Mouse (Mus musculus) heart, postnatal 0 days (tissue): ENCODE measurements around the gene Gpr108. TPM values are rescaled to one million over a fixed set of nuclear protein-coding genes. Genes with fewer than 3 reads are reported as not detected.

Experiments used
- ATAC-seq: fragments of 200-750 bp; cut with Nextera tagmentation; 2 replicates; pipeline ENCODE4 v1.8.0; 2017; ENCODE audit warnings: low read depth, moderate number of reproducible peaks, moderate library complexity; ENCODE audit not compliant: insufficient read depth
- DNase-seq: peaks from one replicate; pipeline ENCODE4 v3.0.0-alpha.2; 2016; ENCODE audit warnings: low spot score
- H3K27ac ChIP-seq: fragments of 300-500 bp; sonication (generic); 2 replicates; pipeline ENCODE4 v1.5.1; 2014; ENCODE audit warnings: low read depth, mild to moderate bottlenecking
- H3K27me3 ChIP-seq: fragments of 300-500 bp; sonication (generic); 2 replicates; pipeline ENCODE4 v1.6.1; 2014; ENCODE audit warnings: low read length, mixed read lengths; ENCODE audit not compliant: control insufficient read depth, insufficient read depth
- H3K36me3 ChIP-seq: fragments of 300-500 bp; sonication (generic); replicated peaks from 2 replicates; pipeline ENCODE4 v1.6.1; 2014; ENCODE audit warnings: low read length, mixed read lengths; ENCODE audit not compliant: control insufficient read depth, insufficient read depth
- H3K4me1 ChIP-seq: fragments of 300-500 bp; sonication (generic); 2 replicates; pipeline ENCODE4 v1.6.1; 2014; ENCODE audit warnings: antibody characterized with exemption; ENCODE audit not compliant: control insufficient read depth, insufficient read depth
- H3K4me2 ChIP-seq: fragments of 300-500 bp; sonication (generic); 2 replicates; pipeline ENCODE4 v1.6.1; 2014; ENCODE audit warnings: low read depth, mild to moderate bottlenecking, low read length, moderate library complexity
- H3K4me3 ChIP-seq: fragments of 300-500 bp; sonication (generic); 2 replicates; pipeline ENCODE4 v1.5.1; 2014; ENCODE audit warnings: low read depth, low read length
- H3K9ac ChIP-seq: fragments of 300-500 bp; sonication (generic); replicated peaks from 2 replicates; pipeline ENCODE4 v1.6.1; 2014; ENCODE audit warnings: low read depth, low read length, mixed read lengths
- H3K9me3 ChIP-seq: fragments of 300-500 bp; sonication (generic); replicated peaks from 2 replicates; pipeline ENCODE4 v1.6.1; 2016; ENCODE audit warnings: low read length; ENCODE audit not compliant: control insufficient read depth
- CTCF ChIP-seq: IDR thresholded peaks from 2 replicates; pipeline ENCODE4 v1.5.1; 2016; ENCODE audit warnings: antibody characterized with exemption, control low read depth, low read depth
- EP300 ChIP-seq: IDR thresholded peaks from 2 replicates; pipeline ENCODE4 v1.6.1; 2016; ENCODE audit warnings: antibody characterized with exemption, low read depth
- whole genome bisulfite sequencing: fragments of 180-500 bp; shearing (Covaris S2); extraction: QIAGEN DNeasy Blood & Tissue Kit; methylation state at CpG from one replicate; pipeline ENCODE4 v1.1.7; 2014; 5-methylcytosine and 5-hydroxymethylcytosine counted together
- microRNA-seq: library from miRNA; unstranded; fragments of <30 nt; microRNA quantifications from one replicate; pipeline ENCODE4, GENCODE M21; 2016
- polyA plus RNA-seq: library from polyadenylated mRNA; unstranded; fragments of >200 nt; fragmentation: Nextera tagmentation; extraction: Ambion mirVana; gene quantifications from 2 replicates; pipeline ENCODE4 v1.2.1, GENCODE M21; 2015
- total RNA-seq: library from RNA; depleted of rRNA; stranded (reverse); fragments of >200 nt; gene quantifications from 2 replicates; pipeline ENCODE4 v1.2.3, GENCODE M21; 2014; ENCODE audit warnings: low replicate concordance; rRNA removed

The Gpr108 gene
- total and polyA plus RNA-seq, 2 experiments from 2014 or later = 23.3 to 30.1 TPM

DNA sequence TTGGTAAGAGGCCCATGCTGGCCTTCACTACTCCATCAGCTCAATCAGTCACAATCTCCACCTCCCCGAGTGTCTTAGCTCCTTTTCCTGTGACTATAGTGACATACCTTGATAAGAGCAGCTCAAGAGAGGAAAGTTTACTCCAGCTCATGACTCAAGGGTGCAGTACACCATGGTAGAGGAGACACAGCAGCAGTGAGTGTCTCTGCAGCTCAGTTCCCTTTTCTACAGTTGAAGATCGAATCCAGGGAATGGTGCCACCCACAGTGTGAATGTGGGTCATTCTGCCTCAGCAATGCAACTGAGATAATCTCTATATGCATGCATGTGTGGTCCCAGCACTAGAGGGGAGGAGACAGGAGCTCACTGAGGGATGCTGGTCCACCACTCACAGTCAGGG, 62.6 kb downstream of the Gpr108 start:
- DNase-seq (no peak), ATAC-seq (no peak)
- Histone ChIP-seq H3K9ac (no peak overlapping the region), H3K27ac (no peak overlapping the region), H3K4me2 (no peak overlapping the region), H3K36me3 (no peaks in the 10 kb centered on the region), H3K4me3 (no peak overlapping the region), H3K4me1 (no peaks in the 10 kb centered on the region), H3K9me3 (no peaks in the 10 kb centered on the region), H3K27me3 (no peaks in the 10 kb centered on the region)
- WGBS = 48% methylated on average over 2 of the region's 2 CpGs
- TF ChIP-seq EP300 = no peak
- TF ChIP-seq CTCF = no peak

Small RNA genes lying within 50 kb of the gene (microRNA-seq; reads per million reads assigned to microRNA genes)
- not detected for gene Mir6978

Other genes with a start within 250 kb of the Gpr108 start
- gene Pspn, start 248.4 kb downstream of the Gpr108 start, total RNA-seq = not detected in 2 replicates
- 0.27 TPM in 2 replicates for gene Pspn, start 248.4 kb downstream of the Gpr108 start, polyA plus RNA-seq
- 20.7 and 22.9 TPM in 2 replicates for gene Gtf2f1, start 237.2 kb downstream of the Gpr108 start, total RNA-seq
- 30.4 and 31.9 TPM in 2 replicates for gene Gtf2f1, start 237.2 kb downstream of the Gpr108 start, polyA plus RNA-seq
- gene Gm17949, start 237.0 kb downstream of the Gpr108 start, total RNA-seq = not detected in 2 replicates
- gene Gm17949, start 237.0 kb downstream of the Gpr108 start, polyA plus RNA-seq = 0.19 and 0.45 TPM in 2 replicates
- gene Khsrp, start 216.9 kb downstream of the Gpr108 start, total RNA-seq = 40.7 and 55.0 TPM in 2 replicates
- gene Khsrp, start 216.9 kb downstream of the Gpr108 start, polyA plus RNA-seq = 16.0 and 18.2 TPM in 2 replicates
- not detected in 2 replicates for gene Slc25a41, start 206.8 kb downstream of the Gpr108 start, total RNA-seq
- not detected in 2 replicates for gene Slc25a41, start 206.8 kb downstream of the Gpr108 start, polyA plus RNA-seq
- gene Crb3, start 189.3 kb downstream of the Gpr108 start, total RNA-seq = 1.7 TPM in 1 of 2 replicates, not detected in the other
- gene Crb3, start 189.3 kb downstream of the Gpr108 start, polyA plus RNA-seq = 0.66 and 0.77 TPM in 2 replicates
- 43.9 and 47.5 TPM in 2 replicates for gene Slc25a23, start 188.6 kb downstream of the Gpr108 start, total RNA-seq
- gene Slc25a23, start 188.6 kb downstream of the Gpr108 start, polyA plus RNA-seq = 12.3 and 13.3 TPM in 2 replicates
- 0.43 and 2.1 TPM in 2 replicates for gene Dennd1c, start 169.9 kb downstream of the Gpr108 start, total RNA-seq
- gene Dennd1c, start 169.9 kb downstream of the Gpr108 start, polyA plus RNA-seq = 0.70 and 0.96 TPM in 2 replicates
- gene Tubb4a, start 160.7 kb downstream of the Gpr108 start, total RNA-seq = 1.3 TPM in 1 of 2 replicates, not detected in the other
- gene Tubb4a, start 160.7 kb downstream of the Gpr108 start, polyA plus RNA-seq = 2.8 and 3.3 TPM in 2 replicates
- gene Tnfsf9, start 143.1 kb downstream of the Gpr108 start, total RNA-seq = 0.27 and 0.84 TPM in 2 replicates
- 0.93 and 1.1 TPM in 2 replicates for gene Tnfsf9, start 143.1 kb downstream of the Gpr108 start, polyA plus RNA-seq
- not detected in 2 replicates for gene Cd70, start 98.7 kb downstream of the Gpr108 start, total RNA-seq
- not detected in 2 replicates for gene Cd70, start 98.7 kb downstream of the Gpr108 start, polyA plus RNA-seq
- gene Tnfsf14, start 54.3 kb downstream of the Gpr108 start, total RNA-seq = not detected in 2 replicates
- gene Tnfsf14, start 54.3 kb downstream of the Gpr108 start, polyA plus RNA-seq = not detected in 2 replicates
- 32.5 and 41.7 TPM in 2 replicates for gene C3, start 20.3 kb downstream of the Gpr108 start, total RNA-seq
- 23.4 and 25.6 TPM in 2 replicates for gene C3, start 20.3 kb downstream of the Gpr108 start, polyA plus RNA-seq
- gene Trip10, start 1.0 kb upstream of the Gpr108 start, total RNA-seq = 26.6 and 28.7 TPM in 2 replicates
- 32.3 and 32.4 TPM in 2 replicates for gene Trip10, start 1.0 kb upstream of the Gpr108 start, polyA plus RNA-seq
- gene Vav1, start 30.7 kb upstream of the Gpr108 start, total RNA-seq = 2.6 and 2.7 TPM in 2 replicates
- 1.0 TPM in 2 replicates for gene Vav1, start 30.7 kb upstream of the Gpr108 start, polyA plus RNA-seq
- 7.8 and 8.5 TPM in 2 replicates for gene Adgre1, start 110.2 kb upstream of the Gpr108 start, total RNA-seq
- gene Adgre1, start 110.2 kb upstream of the Gpr108 start, polyA plus RNA-seq = 2.2 and 2.6 TPM in 2 replicates